Mouse (Mus musculus) 416B (cell line): Measurements from ENCODE around the gene Klk1b8.
"Not testable (repeated sequence)": the region's sequence is repeated elsewhere in the genome, so short reads cannot be mapped to it uniquely, and the experiment has no call there.

Source experiments
- DNase-seq: peaks from one replicate; pipeline ENCODE4 v3.0.0; 2011; ENCODE audit warnings: low read depth

Klk1b8 gene

GRCm38 (mm10) chr7:43995577-43995976 lies 45.1 kb downstream of the Klk1b8 start, which contains the start of gene Klk1b11:
TSS of gene Klk1b11 (plus strand) at chr7:43995877.
- not testable (repeated sequence) for DNase-seq
